In genomic region chr1:69461191-69461590, GRCm38 (mm10) we compare ENCODE assay signal across 24 mouse cellular contexts.
A peak's percentile ranks its signal among the peaks of the same experiment; 100 is the strongest.
DNase-seq lines count a peak whose midpoint lies in the region; ATAC-seq and TF ChIP-seq lines count a peak whose summit lies in the region.
"Had no signal": no experiment of that assay in that cellular context is flagged by ENCODE, and none has a peak within 500 bp of the region (broad histone marks: within the 10 kb centered on the region; RNA-seq: fewer than 3 reads in every experiment).

No protein-coding gene starts in this region.

- no peak overlapping the region for H3K4me3 ChIP-seq in G1E (ENCODE audit: low read depth, low read length)
- H3K4me3 ChIP-seq in stomach, postnatal 0 days (ENCODE audit: low read depth, low read length): no peak overlapping the region
- H3K4me3 ChIP-seq in heart, embryonic 10.5 days: no peak overlapping the region
- no peak overlapping the region for H3K4me3 ChIP-seq in kidney, embryonic 15.5 days (replicated peaks)
- H3K4me3 ChIP-seq in forebrain, embryonic 14.5 days (ENCODE audit: low read depth, low read length): no peak overlapping the region
- H3K4me3 ChIP-seq: limb, embryonic 13.5 days; liver, embryonic 12.5 days; neural tube, embryonic 12.5 days had no signal

- ATAC-seq in G1E (ENCODE audit: extremely low read depth, insufficient number of reproducible peaks, low FRiP score, poor library complexity, severe bottlenecking): peak; percentile 77; the same call in 1 of the 2 replicates
- peak; percentile 51 for ATAC-seq in stomach, postnatal 0 days (ENCODE audit: low FRiP score, low TSS enrichment)
- ATAC-seq in kidney, embryonic 15.5 days (replicated peaks; ENCODE audit: low FRiP score): no peak
- ATAC-seq in forebrain, embryonic 14.5 days: no peak
- ATAC-seq: forebrain, embryonic 16.5 days; hindbrain, postnatal 0 days; intestine, postnatal 0 days; liver, embryonic 12.5 days; liver, postnatal 0 days; midbrain, embryonic 16.5 days had no signal

- TF ChIP-seq EP300 in stomach, postnatal 0 days (optimal IDR thresholded peaks at IDR 0.05): no peak

- TF ChIP-seq CTCF in G1E (IDR thresholded peaks at IDR 0.05; ENCODE audit: low read depth, low read length): no peak
- no peak for TF ChIP-seq CTCF in stomach, postnatal 0 days (IDR thresholded peaks at IDR 0.05; ENCODE audit: low read depth)

- no peak overlapping the region for H3K9ac ChIP-seq in stomach, postnatal 0 days (ENCODE audit: low read length)
- H3K9ac ChIP-seq in kidney, embryonic 15.5 days: no peak overlapping the region
- no peak overlapping the region for H3K9ac ChIP-seq in forebrain, embryonic 14.5 days (ENCODE audit: low read length)
- H3K9ac ChIP-seq: limb, embryonic 13.5 days; liver, embryonic 12.5 days; liver, postnatal 0 days; neural tube, embryonic 12.5 days had no signal

- H3K9me3 ChIP-seq in G1E (replicated peaks): no peaks in the 10 kb centered on the region
- no peaks in the 10 kb centered on the region for H3K9me3 ChIP-seq in stomach, postnatal 0 days (ENCODE audit: control insufficient read depth, low read length)
- H3K9me3 ChIP-seq in heart, embryonic 10.5 days: no peaks in the 10 kb centered on the region
- H3K9me3 ChIP-seq in kidney, embryonic 15.5 days (replicated peaks): no peaks in the 10 kb centered on the region
- no peaks in the 10 kb centered on the region for H3K9me3 ChIP-seq in forebrain, embryonic 14.5 days (replicated peaks; ENCODE audit: control insufficient read depth, low read length)
- H3K9me3 ChIP-seq: limb, embryonic 13.5 days; liver, embryonic 12.5 days; neural tube, embryonic 12.5 days had no signal

- H3K4me2 ChIP-seq in stomach, postnatal 0 days (replicated peaks; ENCODE audit: low read depth): no peak overlapping the region
- H3K4me2 ChIP-seq in kidney, embryonic 15.5 days: no peak overlapping the region
- H3K4me2 ChIP-seq in forebrain, embryonic 14.5 days (ENCODE audit: low read length): no peak overlapping the region
- H3K4me2 ChIP-seq: limb, embryonic 13.5 days; liver, embryonic 12.5 days; midbrain, embryonic 11.5 days; neural tube, embryonic 12.5 days had no signal

- no peaks in the 10 kb centered on the region for H3K36me3 ChIP-seq in G1E (replicated peaks)
- H3K36me3 ChIP-seq in stomach, postnatal 0 days (ENCODE audit: control insufficient read depth, insufficient read depth, low read length): no peaks in the 10 kb centered on the region
- H3K36me3 ChIP-seq in heart, embryonic 10.5 days: no peaks in the 10 kb centered on the region
- no peaks in the 10 kb centered on the region for H3K36me3 ChIP-seq in kidney, embryonic 15.5 days
- no peaks in the 10 kb centered on the region for H3K36me3 ChIP-seq in forebrain, embryonic 14.5 days (ENCODE audit: control insufficient read depth, insufficient read depth, low read length)
- H3K36me3 ChIP-seq: limb, embryonic 13.5 days; liver, embryonic 12.5 days; neural tube, embryonic 12.5 days had no signal

- no peak overlapping the region for H3K27ac ChIP-seq in stomach, postnatal 0 days (replicated peaks)
- no peak overlapping the region for H3K27ac ChIP-seq in heart, embryonic 10.5 days
- H3K27ac ChIP-seq in kidney, embryonic 15.5 days: no peak overlapping the region
- no peak overlapping the region for H3K27ac ChIP-seq in forebrain, embryonic 14.5 days (ENCODE audit: low read depth, low read length)
- H3K27ac ChIP-seq: hindbrain, postnatal 0 days; limb, embryonic 13.5 days; liver, embryonic 12.5 days; neural tube, embryonic 12.5 days had no signal

- peaks cover 4% of the 10 kb centered on the region for H3K4me1 ChIP-seq in G1E (ENCODE audit: insufficient read depth, low read depth, low read length)
- H3K4me1 ChIP-seq in stomach, postnatal 0 days (replicated peaks; ENCODE audit: control insufficient read depth, insufficient read depth): no peaks in the 10 kb centered on the region
- no peaks in the 10 kb centered on the region for H3K4me1 ChIP-seq in heart, embryonic 10.5 days
- H3K4me1 ChIP-seq in kidney, embryonic 15.5 days: no peaks in the 10 kb centered on the region
- no peaks in the 10 kb centered on the region for H3K4me1 ChIP-seq in forebrain, embryonic 14.5 days (ENCODE audit: control insufficient read depth, insufficient read depth, low read length)
- H3K4me1 ChIP-seq: liver, embryonic 12.5 days; neural tube, embryonic 12.5 days had no signal

- 65% methylated on average over 3 of the region's 3 CpGs for WGBS in stomach, postnatal 0 days
- 75% methylated on average over 3 of the region's 3 CpGs for WGBS in heart, embryonic 10.5 days
- 79% methylated on average over 3 of the region's 3 CpGs for WGBS in kidney, embryonic 15.5 days
- WGBS in forebrain, embryonic 14.5 days: 76% methylated on average over 3 of the region's 3 CpGs

- DNase-seq in adrenal gland, adult (ENCODE audit: inconsistent age in 2 of 2, low spot score in 1 of 2): peak; percentile 19 to 78
- no peak for DNase-seq in adrenal gland, postnatal 10 days
- no peak for DNase-seq in G1E (ENCODE audit: low spot score)
- peak; percentile 4 for DNase-seq in brain, adult 2 months (ENCODE audit: low read depth, low spot score)
- no peak for DNase-seq in stomach, postnatal 0 days (ENCODE audit: low spot score)
- DNase-seq in heart, embryonic 10.5 days (ENCODE audit: low spot score): no peak
- no peak for DNase-seq in forebrain, embryonic 14.5 days (ENCODE audit: low spot score)
- DNase-seq: cerebellum, adult 2 months; cerebellum, postnatal 14 days; kidney, adult 9 months; kidney, postnatal 14 days; layer of hippocampus, adult 9-11 months; liver, postnatal 0 days; lung, postnatal 36 days; thymus, postnatal 4 days had no signal

- no peaks in the 10 kb centered on the region for H3K27me3 ChIP-seq in G1E (ENCODE audit: insufficient read depth, low read length)
- H3K27me3 ChIP-seq in stomach, postnatal 0 days (ENCODE audit: control insufficient read depth, insufficient read depth, low read length): no peaks in the 10 kb centered on the region
- no peaks in the 10 kb centered on the region for H3K27me3 ChIP-seq in heart, embryonic 10.5 days (ENCODE audit: insufficient read depth, poor library complexity, severe bottlenecking)
- H3K27me3 ChIP-seq in kidney, embryonic 15.5 days: no peaks in the 10 kb centered on the region
- no peaks in the 10 kb centered on the region for H3K27me3 ChIP-seq in forebrain, embryonic 14.5 days (replicated peaks; ENCODE audit: control insufficient read depth, insufficient read depth, low read length)
- H3K27me3 ChIP-seq: limb, embryonic 13.5 days; liver, embryonic 12.5 days; neural tube, embryonic 12.5 days had no signal

Comparison
In these comparisons a context has a peak if more than half of its experiments do, and no peak if none do; other contexts are left out.
1. DNase-seq: peak in adrenal gland, adult (2 of 2) and brain, adult 2 months (single experiment); none in adrenal gland, postnatal 10 days (single experiment), G1E (single experiment), stomach, postnatal 0 days (single experiment), heart, embryonic 10.5 days (single experiment) and forebrain, embryonic 14.5 days (single experiment).
2. ATAC-seq: peak in G1E (single experiment) and stomach, postnatal 0 days (single experiment); none in kidney, embryonic 15.5 days (single experiment) and forebrain, embryonic 14.5 days (single experiment).